Mouse (Mus musculus): ENCODE measurements at regions not wholly inside any gene's neighbourhood (a gene's known extent, or its start where the extent isn't known, plus 50 kb on each side); places are given as distances from the start of the nearest gene placed in this dataset.

- DNase-seq, result no peak
Observed at GRCm38 (mm10) chr5:77481811-77482210, 74.0 kb upstream of the Igfbp7 start.

- no peak for DNase-seq
Observed at GRCm38 (mm10) chr5:77477794-77478193, 70.0 kb upstream of the Igfbp7 start.

- DNase-seq, result no peak
Observed at GRCm38 (mm10) chr5:77473896-77474486, 66.2 kb upstream of the Igfbp7 start.

GRCm38 (mm10) chr5:77469236-77469766, 61.5 kb upstream of the Igfbp7 start:
- DNase-seq, result no peak

GRCm38 (mm10) chr5:77468467-77468866, 60.6 kb upstream of the Igfbp7 start:
- peak; percentile 41 for DNase-seq

GRCm38 (mm10) chr5:77464851-77465548, 57.2 kb upstream of the Igfbp7 start:
- DNase-seq, result peak; percentile 32

- DNase-seq, result peak; percentile 84
Observed at GRCm38 (mm10) chr5:77459896-77460717, 52.3 kb upstream of the Igfbp7 start.
